Mouse (Mus musculus): ENCODE measurements at regions not wholly inside any gene's neighbourhood (a gene's known extent, or its start where the extent isn't known, plus 50 kb on each side); places are given as distances from the start of the nearest gene placed in this dataset.

DNA sequence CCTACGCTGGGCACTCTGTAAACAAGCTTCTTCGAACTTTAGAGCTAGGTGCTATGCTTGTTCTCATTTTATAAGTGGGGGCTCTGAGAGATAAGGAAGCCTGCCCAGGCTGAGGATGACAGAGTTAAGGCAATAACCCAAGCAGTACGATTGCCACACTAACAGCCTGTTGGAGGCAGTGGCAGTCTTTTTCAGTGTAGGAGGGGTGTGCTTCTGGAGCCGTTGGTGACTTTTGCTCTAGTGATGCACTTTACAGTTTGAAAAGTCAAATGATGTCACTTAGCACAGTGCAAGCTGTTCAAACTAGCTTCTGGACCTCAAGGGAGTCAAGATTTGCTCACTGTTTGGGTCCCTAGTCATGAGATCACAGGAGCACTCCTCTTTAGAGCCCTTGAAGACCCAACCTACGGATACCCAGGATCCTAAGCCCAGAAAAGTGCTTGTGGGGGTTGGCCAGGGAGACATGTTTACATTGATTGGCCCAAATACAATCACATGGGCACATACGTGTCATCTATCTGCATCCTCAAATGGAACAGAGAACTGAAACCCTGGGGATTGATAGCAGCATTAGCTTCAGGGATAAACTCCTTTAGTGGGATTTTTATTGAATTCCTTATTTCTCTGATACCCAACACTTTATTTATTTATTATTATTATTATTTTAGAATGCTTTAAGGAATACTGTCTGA, 117.7 kb upstream of the Tbl1xr1 start:
- no peak for TF ChIP-seq CTCF (IDR thresholded peaks at IDR 0.05; ENCODE audit: low read depth)
- DNase-seq (no peak), ATAC-seq (ENCODE audit: insufficient read depth) (no peak)
- H3K4me2 ChIP-seq = no peak overlapping the region
- 75% methylated on average over 6 of the region's 6 CpGs for WGBS
- H3K9ac ChIP-seq = no peak overlapping the region
- H3K4me3 ChIP-seq (ENCODE audit: low read depth, low read length) = no peak overlapping the region
- H3K27ac ChIP-seq (ENCODE audit: low read depth) = no peak overlapping the region
- H3K9me3 ChIP-seq (ENCODE audit: low read depth, low read length) = no peaks in the 10 kb centered on the region
- H3K36me3 ChIP-seq (ENCODE audit: insufficient read depth) = no peaks in the 10 kb centered on the region
- no peaks in the 10 kb centered on the region for H3K27me3 ChIP-seq (ENCODE audit: insufficient read depth, low read length)
- peaks cover 19% of the 10 kb centered on the region for H3K4me1 ChIP-seq (ENCODE audit: insufficient read depth)

DNA sequence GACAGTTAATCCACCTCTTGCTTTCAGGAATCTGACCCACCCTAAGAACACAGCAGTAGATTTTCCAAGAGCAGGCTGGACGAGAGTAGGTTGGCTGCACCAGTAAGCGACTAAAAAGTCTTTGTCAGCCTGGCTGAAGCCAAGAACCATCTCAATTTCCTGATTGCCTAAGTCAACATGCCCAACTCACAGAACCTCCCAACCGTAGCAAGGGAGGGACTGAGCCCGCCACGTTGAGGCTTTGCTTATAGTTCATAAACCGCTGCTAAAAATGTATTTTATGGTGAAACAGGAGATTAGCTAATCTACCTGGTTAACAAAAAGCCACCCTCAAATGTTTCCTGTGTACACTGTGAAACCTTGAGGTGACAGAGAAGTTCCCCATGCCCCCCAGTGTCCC, 115.4 kb upstream of the Tbl1xr1 start:
- no peak for TF ChIP-seq CTCF (IDR thresholded peaks at IDR 0.05; ENCODE audit: low read depth)
- Histone ChIP-seq H3K4me2 (no peak overlapping the region), H3K27me3 (ENCODE audit: insufficient read depth, low read length) (no peaks in the 10 kb centered on the region), H3K27ac (ENCODE audit: low read depth) (no peak overlapping the region), H3K9ac (no peak overlapping the region), H3K4me3 (ENCODE audit: low read depth, low read length) (no peak overlapping the region), H3K9me3 (ENCODE audit: low read depth, low read length) (no peaks in the 10 kb centered on the region), H3K4me1 (ENCODE audit: insufficient read depth) (peaks cover 22% of the 10 kb centered on the region), H3K36me3 (ENCODE audit: insufficient read depth) (no peaks in the 10 kb centered on the region)
- WGBS = 64% methylated on average over 6 of the region's 6 CpGs
- DNase-seq (no peak), ATAC-seq (ENCODE audit: insufficient read depth) (no peak)

DNA sequence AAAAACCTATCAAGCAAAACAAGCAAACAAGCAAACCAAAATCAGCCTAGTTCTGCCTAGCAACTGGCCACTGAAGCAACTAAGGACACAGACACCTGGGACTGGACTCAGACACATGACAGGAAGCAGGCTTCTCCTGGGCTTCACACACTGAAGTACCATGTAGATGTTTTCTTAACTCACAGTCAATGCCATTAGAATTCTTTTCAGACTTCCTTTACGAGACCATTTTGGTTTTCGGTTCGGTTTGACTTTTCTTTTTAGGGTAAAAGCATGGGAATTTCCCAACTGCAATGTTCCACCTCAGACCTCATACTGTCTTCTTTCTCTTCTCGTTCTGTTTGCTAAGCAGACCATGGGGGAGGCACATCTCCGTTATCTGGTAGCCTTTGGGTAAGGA, 114.7 kb upstream of the Tbl1xr1 start:
- TF ChIP-seq CTCF (IDR thresholded peaks at IDR 0.05; ENCODE audit: low read depth) = no peak
- Histone ChIP-seq H3K27me3 (ENCODE audit: insufficient read depth, low read length) (no peaks in the 10 kb centered on the region), H3K4me3 (ENCODE audit: low read depth, low read length) (no peak overlapping the region), H3K9ac (no peak overlapping the region), H3K36me3 (ENCODE audit: insufficient read depth) (no peaks in the 10 kb centered on the region), H3K4me1 (ENCODE audit: insufficient read depth) (peaks cover 22% of the 10 kb centered on the region), H3K4me2 (no peak overlapping the region), H3K27ac (ENCODE audit: low read depth) (peak overlapping the region; percentile 71; the same call in 1 of the 2 replicates), H3K9me3 (ENCODE audit: low read depth, low read length) (no peaks in the 10 kb centered on the region)
- DNase-seq (no peak), ATAC-seq (ENCODE audit: insufficient read depth) (no peak)
- WGBS = 73% methylated on average over 5 of the region's 5 CpGs

DNA sequence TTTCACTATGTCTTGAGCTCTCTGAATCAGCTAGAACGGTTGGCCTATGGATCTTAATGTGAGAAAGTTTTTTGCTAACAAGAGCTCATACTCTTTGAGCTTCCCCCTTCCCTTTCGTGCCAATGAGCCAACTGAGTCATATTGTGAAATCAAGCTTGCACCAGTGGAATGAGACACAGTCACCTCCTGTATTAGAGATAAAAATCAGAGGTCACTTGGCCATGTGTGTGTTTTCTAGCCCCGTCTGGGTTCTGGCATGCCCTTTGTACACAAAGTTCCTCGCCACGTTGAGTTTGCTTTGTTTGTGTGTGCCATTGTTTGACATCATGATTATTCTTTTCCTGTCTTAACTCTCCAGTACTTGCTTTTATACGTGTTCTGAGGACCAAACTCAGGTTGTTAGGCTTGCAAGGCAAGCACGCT, 114.1 kb upstream of the Tbl1xr1 start:
- Histone ChIP-seq H3K9ac (no peak overlapping the region), H3K36me3 (ENCODE audit: insufficient read depth) (no peaks in the 10 kb centered on the region), H3K4me3 (ENCODE audit: low read depth, low read length) (no peak overlapping the region), H3K27ac (ENCODE audit: low read depth) (peak overlapping the region; percentile 71), H3K4me2 (no peak overlapping the region), H3K27me3 (ENCODE audit: insufficient read depth, low read length) (no peaks in the 10 kb centered on the region), H3K9me3 (ENCODE audit: low read depth, low read length) (no peaks in the 10 kb centered on the region), H3K4me1 (ENCODE audit: insufficient read depth) (peaks cover 22% of the 10 kb centered on the region)
- 19% methylated on average over 7 of the region's 7 CpGs for WGBS
- TF ChIP-seq CTCF (IDR thresholded peaks at IDR 0.05; ENCODE audit: low read depth) = no peak
- DNase-seq (peak; percentile 40), ATAC-seq (ENCODE audit: insufficient read depth) (no peak)

DNA sequence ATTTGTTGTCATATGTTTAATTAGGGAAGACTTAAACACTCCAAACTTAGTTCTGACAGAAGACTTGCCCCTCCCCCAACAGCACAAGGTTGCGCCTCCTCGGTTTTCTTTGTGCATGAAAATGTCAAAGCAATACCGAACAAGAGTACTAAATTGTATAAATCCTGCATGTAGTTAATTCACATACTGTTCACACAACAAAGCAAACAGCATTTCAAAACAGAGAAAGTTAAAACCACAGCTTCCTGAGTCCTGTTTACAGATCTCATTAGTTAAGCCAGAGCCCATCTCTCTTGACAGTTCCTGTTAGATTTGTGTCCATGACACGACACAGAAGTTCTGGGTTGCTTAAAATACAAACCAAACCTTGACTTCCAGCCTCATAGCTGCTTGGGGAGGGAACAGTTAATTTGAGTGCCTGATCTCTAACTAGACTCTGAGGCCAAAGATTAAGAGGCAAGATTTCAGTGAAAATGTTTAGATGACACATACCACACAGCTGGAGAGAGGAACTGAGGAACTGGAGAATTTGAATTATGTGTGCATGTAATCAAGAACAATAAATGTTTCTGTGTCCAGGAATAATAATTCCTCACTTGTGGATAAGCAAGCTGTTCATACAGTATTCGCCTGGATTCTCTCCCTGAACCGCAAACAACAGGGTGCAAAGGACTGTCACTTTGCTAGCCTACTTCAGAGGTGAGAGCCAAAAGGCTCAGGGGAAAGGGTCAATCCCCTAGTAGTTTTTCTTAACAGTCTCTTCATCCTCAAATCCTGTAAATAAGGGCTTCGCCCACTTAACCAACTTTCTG, 113.3 kb upstream of the Tbl1xr1 start:
- Histone ChIP-seq H3K9me3 (ENCODE audit: low read depth, low read length) (no peaks in the 10 kb centered on the region), H3K27ac (ENCODE audit: low read depth) (peak overlapping the region; percentile 71), H3K4me3 (ENCODE audit: low read depth, low read length) (no peak overlapping the region), H3K9ac (no peak overlapping the region), H3K4me1 (ENCODE audit: insufficient read depth) (peaks cover 22% of the 10 kb centered on the region), H3K4me2 (peak overlapping the region; percentile 1; the same call in 1 of the 2 replicates), H3K27me3 (ENCODE audit: insufficient read depth, low read length) (no peaks in the 10 kb centered on the region), H3K36me3 (ENCODE audit: insufficient read depth) (no peaks in the 10 kb centered on the region)
- 19% methylated on average over 7 of the region's 7 CpGs for whole genome bisulfite sequencing
- DNase-seq = peak; percentile 78
- ATAC-seq (ENCODE audit: insufficient read depth) = peak; percentile 80
- TF ChIP-seq CTCF (IDR thresholded peaks at IDR 0.05; ENCODE audit: low read depth) = no peak

DNA sequence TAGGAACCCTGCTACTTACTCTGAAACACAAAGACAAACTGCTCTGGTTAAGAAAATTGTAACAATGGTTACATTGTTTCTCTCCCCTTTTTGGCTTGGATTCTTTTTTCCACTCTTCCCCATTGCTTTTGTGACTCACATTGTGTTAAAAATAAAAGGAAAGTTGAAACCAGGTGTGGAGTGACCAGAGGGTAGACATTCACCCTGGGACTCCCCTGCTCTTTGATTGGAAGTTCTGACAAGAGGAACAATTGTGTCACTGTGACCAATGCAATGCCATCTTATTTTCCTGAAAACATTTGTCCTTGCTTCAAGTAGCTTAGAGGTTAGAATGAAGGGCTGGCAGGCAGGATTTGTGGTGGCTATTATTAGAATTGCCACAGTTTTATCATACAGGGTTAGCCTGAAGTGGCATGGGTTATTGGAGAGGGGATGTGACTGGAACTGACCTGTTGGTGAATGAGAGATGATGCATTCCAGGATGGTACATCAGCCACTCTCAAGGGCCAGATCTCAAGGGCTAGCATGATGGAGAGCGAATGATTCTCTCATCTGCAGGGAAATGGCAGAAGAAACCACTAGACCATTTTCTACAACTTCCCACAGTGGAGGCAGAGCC, 112.6 kb upstream of the Tbl1xr1 start:
- 88% methylated on average over 1 of the region's 1 CpGs for WGBS
- Histone ChIP-seq H3K27me3 (ENCODE audit: insufficient read depth, low read length) (no peaks in the 10 kb centered on the region), H3K4me3 (ENCODE audit: low read depth, low read length) (no peak overlapping the region), H3K9ac (no peak overlapping the region), H3K4me1 (ENCODE audit: insufficient read depth) (peaks cover 22% of the 10 kb centered on the region), H3K4me2 (no peak overlapping the region), H3K36me3 (ENCODE audit: insufficient read depth) (no peaks in the 10 kb centered on the region), H3K27ac (ENCODE audit: low read depth) (peak overlapping the region; percentile 71), H3K9me3 (ENCODE audit: low read depth, low read length) (no peaks in the 10 kb centered on the region)
- DNase-seq = no peak
- TF ChIP-seq CTCF (IDR thresholded peaks at IDR 0.05; ENCODE audit: low read depth) = no peak
- ATAC-seq (ENCODE audit: insufficient read depth) = no peak

DNA sequence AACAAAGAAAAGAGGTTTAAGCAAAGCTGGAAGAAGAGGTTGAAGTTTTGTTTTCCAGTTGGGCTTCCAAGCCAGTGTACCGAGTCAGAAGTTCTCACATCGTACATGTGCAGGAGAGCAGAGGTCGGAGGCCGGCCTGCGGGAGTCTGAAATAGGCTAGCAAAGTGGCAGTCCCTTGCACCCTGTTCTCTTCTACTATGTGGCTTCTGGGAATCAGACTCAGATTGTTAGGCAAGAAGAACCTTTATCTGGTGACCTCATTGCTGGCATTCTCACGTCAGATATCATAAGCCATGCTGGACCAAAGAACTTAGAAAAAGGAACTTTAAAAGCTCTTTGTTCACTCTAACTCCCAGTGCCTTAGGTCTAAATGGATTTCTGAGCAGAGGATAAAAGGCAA, 112.0 kb upstream of the Tbl1xr1 start:
- no peak for DNase-seq
- Histone ChIP-seq H3K9ac (no peak overlapping the region), H3K36me3 (ENCODE audit: insufficient read depth) (no peaks in the 10 kb centered on the region), H3K9me3 (ENCODE audit: low read depth, low read length) (no peaks in the 10 kb centered on the region), H3K27me3 (ENCODE audit: insufficient read depth, low read length) (no peaks in the 10 kb centered on the region), H3K4me2 (no peak overlapping the region), H3K4me3 (ENCODE audit: low read depth, low read length) (no peak overlapping the region), H3K27ac (ENCODE audit: low read depth) (no peak overlapping the region), H3K4me1 (ENCODE audit: insufficient read depth) (peaks cover 22% of the 10 kb centered on the region)
- no peak for ATAC-seq (ENCODE audit: insufficient read depth)
- no peak for TF ChIP-seq CTCF (IDR thresholded peaks at IDR 0.05; ENCODE audit: low read depth)
- WGBS = 83% methylated on average over 6 of the region's 6 CpGs
